12 mouse cellular contexts compared by ENCODE assay signal in genomic region chr9:91405753-91406178, GRCm38 (mm10). TPM values are rescaled to one million over a fixed set of nuclear protein-coding genes. Genes with fewer than 3 reads are reported as not detected.
A peak's percentile ranks its signal among the peaks of the same experiment; 100 is the strongest.
DNase-seq lines count a peak whose midpoint lies in the region; ATAC-seq and TF ChIP-seq lines count a peak whose summit lies in the region.
"Had no signal": no experiment of that assay in that cellular context is flagged by ENCODE, and none has a peak within 500 bp of the region (broad histone marks: within the 10 kb centered on the region; RNA-seq: fewer than 3 reads in every experiment).

No protein-coding gene starts in this region.

- peaks cover 91% of the 10 kb centered on the region for H3K27me3 ChIP-seq in embryonic facial prominence, embryonic 14.5 days (replicated peaks; ENCODE audit: control insufficient read depth, insufficient read depth, low read length)
- H3K27me3 ChIP-seq in limb, embryonic 10.5 days (ENCODE audit: low read depth, poor library complexity, severe bottlenecking): peaks cover 100% of the 10 kb centered on the region
- peaks cover 10% of the 10 kb centered on the region for H3K27me3 ChIP-seq in heart, adult 2 months (ENCODE audit: control insufficient read depth, insufficient read depth, low read length)

- no peak for TF ChIP-seq POLR2A in olfactory bulb, adult 2 months (IDR thresholded peaks at IDR 0.05; ENCODE audit: insufficient read depth, low read depth, low read length)
- TF ChIP-seq POLR2A in heart, adult 2 months (IDR thresholded peaks at IDR 0.05; ENCODE audit: insufficient read depth, low read depth, low read length): no peak

- DNase-seq in cerebellum, adult 8-10 months: peak; percentile 56
- no peak for DNase-seq in embryonic facial prominence, embryonic 14.5 days (ENCODE audit: low spot score)
- DNase-seq in limb, embryonic 10.5 days (ENCODE audit: low spot score): peak; percentile 61
- no peak for DNase-seq in gastrocnemius, adult 18-20 months (ENCODE audit: low spot score)
- no peak for DNase-seq in heart, adult 2 months
- DNase-seq in left cerebral cortex, adult 9 months (ENCODE audit: low spot score in 2 of 2): no peak
- DNase-seq: kidney, postnatal 14 days; liver, embryonic 13.5 days had no signal

- TF ChIP-seq CTCF in olfactory bulb, adult 2 months (IDR thresholded peaks at IDR 0.05; ENCODE audit: insufficient read depth, low read depth, low read length): no peak
- TF ChIP-seq CTCF in heart, adult 2 months (IDR thresholded peaks at IDR 0.05): no peak

- H3K36me3 ChIP-seq in embryonic facial prominence, embryonic 14.5 days (ENCODE audit: control insufficient read depth, insufficient read depth, low read length): no peaks in the 10 kb centered on the region
- no peaks in the 10 kb centered on the region for H3K36me3 ChIP-seq in limb, embryonic 10.5 days
- no peaks in the 10 kb centered on the region for H3K36me3 ChIP-seq in heart, adult 2 months (ENCODE audit: control insufficient read depth, insufficient read depth, low read length)
- H3K36me3 ChIP-seq: liver, embryonic 13.5 days had no signal

- no peaks in the 10 kb centered on the region for H3K79me2 ChIP-seq in heart, adult 2 months (replicated peaks; ENCODE audit: control insufficient read depth, insufficient read depth, low read length)

- peaks cover 4% of the 10 kb centered on the region; the same call in 1 of the 2 replicates for H3K9me3 ChIP-seq in embryonic facial prominence, embryonic 14.5 days (ENCODE audit: control insufficient read depth, low read length)
- H3K9me3 ChIP-seq in limb, embryonic 10.5 days (replicated peaks): no peaks in the 10 kb centered on the region
- H3K9me3 ChIP-seq: liver, embryonic 13.5 days had no signal

- TF ChIP-seq EP300 in heart, adult 2 months (IDR thresholded peaks at IDR 0.05; ENCODE audit: insufficient read depth, low read depth, low read length): no peak

- no peak overlapping the region for H3K27ac ChIP-seq in embryonic facial prominence, embryonic 14.5 days (replicated peaks; ENCODE audit: low read depth, low read length)
- H3K27ac ChIP-seq in limb, embryonic 10.5 days: no peak overlapping the region
- no peak overlapping the region for H3K27ac ChIP-seq in olfactory bulb, adult 2 months (ENCODE audit: insufficient read depth, low read depth, low read length)
- H3K27ac ChIP-seq in heart, adult 2 months: no peak overlapping the region
- H3K27ac ChIP-seq: liver, embryonic 13.5 days had no signal

- no peak overlapping the region for H3K4me3 ChIP-seq in embryonic facial prominence, embryonic 14.5 days (ENCODE audit: low read depth, low read length)
- no peak overlapping the region for H3K4me3 ChIP-seq in limb, embryonic 10.5 days
- peak overlapping the region; percentile 21 for H3K4me3 ChIP-seq in olfactory bulb, adult 2 months (ENCODE audit: insufficient read depth, low read depth, low read length)
- no peak overlapping the region for H3K4me3 ChIP-seq in heart, adult 2 months
- H3K4me3 ChIP-seq: liver, embryonic 13.5 days; myocyte had no signal

- intact Hi-C loops in heart, adult 2 months (cut with DNase I): no loop called here

- H3K4me2 ChIP-seq in embryonic facial prominence, embryonic 14.5 days (ENCODE audit: low read depth, low read length): peak overlapping the region; percentile 23; the same call in 1 of the 2 replicates
- H3K4me2 ChIP-seq: liver, embryonic 13.5 days had no signal

- no peak for ATAC-seq in embryonic facial prominence, embryonic 14.5 days (ENCODE audit: low read depth)

- under 1% methylated on average over 16 of the region's 16 CpGs for WGBS in embryonic facial prominence, embryonic 14.5 days
- under 1% methylated on average over 16 of the region's 16 CpGs for WGBS in limb, embryonic 10.5 days
- WGBS in olfactory bulb, adult 2 months: 3% methylated on average over 16 of the region's 16 CpGs
- WGBS in heart, adult 2 months: 3% methylated on average over 16 of the region's 16 CpGs

- no peak overlapping the region for H3K9ac ChIP-seq in embryonic facial prominence, embryonic 14.5 days (ENCODE audit: low read depth, low read length)
- no peak overlapping the region for H3K9ac ChIP-seq in heart, adult 2 months (ENCODE audit: low read depth, low read length)
- H3K9ac ChIP-seq: liver, embryonic 13.5 days had no signal

- H3K4me1 ChIP-seq in embryonic facial prominence, embryonic 14.5 days (ENCODE audit: control insufficient read depth, insufficient read depth, low read length): no peaks in the 10 kb centered on the region
- no peaks in the 10 kb centered on the region for H3K4me1 ChIP-seq in limb, embryonic 10.5 days
- H3K4me1 ChIP-seq in olfactory bulb, adult 2 months (ENCODE audit: control insufficient read depth, insufficient read depth, low read length): no peaks in the 10 kb centered on the region
- H3K4me1 ChIP-seq in heart, adult 2 months (ENCODE audit: control insufficient read depth, insufficient read depth, low read length): no peaks in the 10 kb centered on the region
- H3K4me1 ChIP-seq: liver, embryonic 13.5 days had no signal

RNA-seq across cellular contexts. Expression of gene Zic1, which starts 40.2 kb away (rescaled TPM):
- 2.7 and 2.8 TPM in 2 replicates for polyA plus RNA-seq in embryonic facial prominence, embryonic 14.5 days (2014; fragmentation: Nextera tagmentation; extraction: Ambion mirVana)
- polyA plus RNA-seq in limb, embryonic 10.5 days (2016; fragmentation: Nextera tagmentation; extraction: Ambion mirVana): 0.05 and 0.06 TPM in 2 replicates
- not detected in 2 replicates for polyA plus RNA-seq in olfactory bulb, adult 2 months (2012; ENCODE audit: insufficient read depth, insufficient read length, low replicate concordance, missing spikeins)
- total RNA-seq in gastrocnemius, adult 18-20 months (2021): 1 to 10 TPM; 1.8 to 3.3 TPM
- total RNA-seq in heart, adult 2 months (2021): not detected
- polyA plus RNA-seq in heart, adult 2 months (2012; rRNA removed): 0.08 TPM in 1 of 2 replicates, not detected in the other
- polyA plus RNA-seq: heart, postnatal 0 days; spleen, adult 2 months had no signal

RNA-seq across cellular contexts. Expression of gene Zic4, which starts 43.6 kb away (rescaled TPM):
- 7.6 and 9.7 TPM in 2 replicates for polyA plus RNA-seq in embryonic facial prominence, embryonic 14.5 days (2014; fragmentation: Nextera tagmentation; extraction: Ambion mirVana)
- polyA plus RNA-seq in limb, embryonic 10.5 days (2016; fragmentation: Nextera tagmentation; extraction: Ambion mirVana): 0.05 and 0.24 TPM in 2 replicates
- not detected in 2 replicates for polyA plus RNA-seq in olfactory bulb, adult 2 months (2012; ENCODE audit: insufficient read depth, insufficient read length, low replicate concordance, missing spikeins)
- under 1 TPM in 1 of 2 experiments, not detected in 1; 0.17 TPM for total RNA-seq in gastrocnemius, adult 18-20 months (2021)
- not detected for total RNA-seq in heart, adult 2 months (2021)
- not detected in 2 replicates for polyA plus RNA-seq in heart, adult 2 months (2012; rRNA removed)
- polyA plus RNA-seq: heart, postnatal 0 days; liver, embryonic 13.5 days; spleen, adult 2 months had no signal

Comparison
In these comparisons a context has a peak if more than half of its experiments do, and no peak if none do; other contexts are left out.
1. DNase-seq: peak in cerebellum, adult 8-10 months (single experiment) and limb, embryonic 10.5 days (single experiment); none in embryonic facial prominence, embryonic 14.5 days (single experiment), gastrocnemius, adult 18-20 months (single experiment), heart, adult 2 months (0 of 2) and left cerebral cortex, adult 9 months (0 of 2).